Mouse (Mus musculus): ENCODE measurements around the gene Vps41.

GRCm38 (mm10) chr13:18781250-18781649 lies 64.2 kb downstream of the Vps41 start:
- TF ChIP-seq CTCF (IDR thresholded peaks at IDR 0.05 in 2 of 3, conservative IDR thresholded peaks at IDR 0.05 in 1 of 3; ENCODE audit: control insufficient read depth in 1 of 3, insufficient read depth in 1 of 3, low read depth in 2 of 3, low read length in 3 of 3, poor library complexity in 1 of 3, severe bottlenecking in 1 of 3) (no peak), GATA1 (IDR thresholded peaks at IDR 0.05; ENCODE audit: low read depth, low read length) (no peak), UBTF (IDR thresholded peaks at IDR 0.05; ENCODE audit: borderline replicate concordance, insufficient read depth, low read depth, low read length) (no peak), POLR2AphosphoS2 (IDR thresholded peaks at IDR 0.05; ENCODE audit: low read length) (no peak), SMC3 (IDR thresholded peaks at IDR 0.05; ENCODE audit: low read depth, low read length) (no peak), MAFK (IDR thresholded peaks at IDR 0.05; ENCODE audit: borderline replicate concordance, low read depth, low read length) (no peak), EP300 (IDR thresholded peaks at IDR 0.05; ENCODE audit: low read depth in 1 of 2, low read length in 2 of 2) (no peak), CHD2 (IDR thresholded peaks at IDR 0.05; ENCODE audit: low read length) (no peak), POLR2A (IDR thresholded peaks at IDR 0.05; ENCODE audit: control insufficient read depth in 1 of 2, insufficient read depth in 1 of 2, low read depth in 1 of 2, low read length in 2 of 2, poor library complexity in 1 of 2) (no peak)

All from MEL (cell line).